Mouse (Mus musculus): Measurements from ENCODE around the gene St3gal3.

St3gal3 gene

GRCm38 (mm10) chr4:117929391-117929881, 205.3 kb downstream of the St3gal3 start, which contains the start of gene Artn:
Gene Artn, minus strand, starts transcription at chr4:117929763.
- in situ Hi-C loops (cut with MboI, MseI), result loop anchor here (10.0 kb wide), 1 partner anchor 155 kb away; no protein-coding TSS in a partner anchor

- in situ Hi-C loops (cut with MboI, MseI), result loop anchor here (10.0 kb wide), 1 partner anchor 156 kb away; no protein-coding TSS in a partner anchor
Measured at GRCm38 (mm10) chr4:117928699-117929241, 205.9 kb downstream of the St3gal3 start.

- in situ Hi-C loops (cut with MboI, MseI), result loop anchor here (10.0 kb wide), 1 partner anchor 157 kb away; no protein-coding TSS in a partner anchor
Measured at GRCm38 (mm10) chr4:117928234-117928633, 206.5 kb downstream of the St3gal3 start.

- in situ Hi-C loops (cut with MboI, MseI), result loop anchor here (10.0 kb wide), 1 partner anchor 158 kb away; no protein-coding TSS in a partner anchor
Measured at GRCm38 (mm10) chr4:117926545-117927482, 207.9 kb downstream of the St3gal3 start.

- in situ Hi-C loops (cut with MboI, MseI), result loop anchor here (10.0 kb wide), 1 partner anchor 160 kb away; no protein-coding TSS in a partner anchor
Measured at GRCm38 (mm10) chr4:117924916-117925315, 209.8 kb downstream of the St3gal3 start.

- in situ Hi-C loops (cut with MboI, MseI), result loop anchor here (10.0 kb wide), 1 partner anchor 161 kb away; no protein-coding TSS in a partner anchor
Measured at GRCm38 (mm10) chr4:117923450-117923849, 211.3 kb downstream of the St3gal3 start.

- in situ Hi-C loops (cut with MboI, MseI), result loop anchor here (10.0 kb wide), 1 partner anchor 163 kb away; no protein-coding TSS in a partner anchor
Measured at GRCm38 (mm10) chr4:117921358-117921757, 213.4 kb downstream of the St3gal3 start.

- in situ Hi-C loops (cut with MboI, MseI), result loop anchor here (10.0 kb wide), 1 partner anchor 1414 kb away; the partner anchor contains the start of gene Ipp
Measured at GRCm38 (mm10) chr4:117918762-117919161, 216.0 kb downstream of the St3gal3 start.

- in situ Hi-C loops (cut with MboI, MseI), result loop anchor here (10.0 kb wide), 1 partner anchor 1413 kb away; the partner anchor contains the start of gene Ipp
Measured at GRCm38 (mm10) chr4:117918261-117918660, 216.5 kb downstream of the St3gal3 start.

- in situ Hi-C loops (cut with MboI, MseI), result loop anchor here (10.0 kb wide), 1 partner anchor 1413 kb away; the partner anchor contains the start of gene Ipp
Measured at GRCm38 (mm10) chr4:117917847-117918246, 216.9 kb downstream of the St3gal3 start.

- in situ Hi-C loops (cut with MboI, MseI), result loop anchor here (10.0 kb wide), 1 partner anchor 1413 kb away; the partner anchor contains the start of gene Ipp
Measured at GRCm38 (mm10) chr4:117917402-117917801, 217.3 kb downstream of the St3gal3 start.

- in situ Hi-C loops (cut with MboI, MseI), result loop anchor here (10.0 kb wide), 1 partner anchor 1412 kb away; the partner anchor contains the start of gene Ipp
Measured at GRCm38 (mm10) chr4:117916386-117916785, 218.3 kb downstream of the St3gal3 start.

GRCm38 (mm10) chr4:117915489-117916105, 219.1 kb downstream of the St3gal3 start:
- in situ Hi-C loops (cut with MboI, MseI), result loop anchor here (10.0 kb wide), 1 partner anchor 1411 kb away; the partner anchor contains the start of gene Ipp

- in situ Hi-C loops (cut with MboI, MseI), result loop anchor here (10.0 kb wide), 1 partner anchor 1410 kb away; the partner anchor contains the start of gene Ipp
Measured at GRCm38 (mm10) chr4:117914591-117915442, 219.9 kb downstream of the St3gal3 start, which contains the start of gene Ipo13. Gene Ipo13, minus strand, starts transcription at chr4:117914999.

GRCm38 (mm10) chr4:117914031-117914430, 220.7 kb downstream of the St3gal3 start:
- in situ Hi-C loops (cut with MboI, MseI), result loop anchor here (10.0 kb wide), 1 partner anchor 1409 kb away; the partner anchor contains the start of gene Ipp

GRCm38 (mm10) chr4:117913421-117913820, 221.3 kb downstream of the St3gal3 start:
- in situ Hi-C loops (cut with MboI, MseI), result loop anchor here (10.0 kb wide), 1 partner anchor 1409 kb away; the partner anchor contains the start of gene Ipp

GRCm38 (mm10) chr4:117912685-117913273, 221.9 kb downstream of the St3gal3 start:
- in situ Hi-C loops (cut with MboI, MseI), result loop anchor here (10.0 kb wide), 1 partner anchor 1408 kb away; the partner anchor contains the start of gene Ipp

- in situ Hi-C loops (cut with MboI, MseI), result loop anchor here (10.0 kb wide), 1 partner anchor 1407 kb away; the partner anchor contains the start of gene Ipp
Measured at GRCm38 (mm10) chr4:117912131-117912561, 222.6 kb downstream of the St3gal3 start.
